Mouse (Mus musculus): Measurements from ENCODE around the gene Stk11. TPM values are rescaled to one million over a fixed set of nuclear protein-coding genes. Genes with fewer than 3 reads are reported as not detected.
A peak's percentile ranks its signal among the peaks of the same experiment; 100 is the strongest.

The Stk11 gene
- total and polyA plus RNA-seq, 2 experiments from 2014 or later, result 12.3 to 97.3 TPM

GRCm38 (mm10) chr10:80167460-80168037 lies 51.9 kb downstream of the Stk11 start:
- H3K9ac ChIP-seq (replicated peaks; ENCODE audit: low read length, poor library complexity, severe bottlenecking), result peak overlapping the region; percentile 100
- peaks cover 18% of the 10 kb centered on the region for H3K36me3 ChIP-seq (ENCODE audit: insufficient read depth, low read length)
- 1% methylated on average over 54 of the region's 55 CpGs for WGBS
- peak overlapping the region; percentile 91 for H3K4me3 ChIP-seq (ENCODE audit: low read depth, low read length)
- H3K4me1 ChIP-seq (ENCODE audit: insufficient read depth, low read length), result peaks cover 7% of the 10 kb centered on the region; the same call in 1 of the 2 replicates
- DNase-seq (ENCODE audit: low spot score) (peak; percentile 100), ATAC-seq (ENCODE audit: low FRiP score) (peak; percentile 91)
- H3K27ac ChIP-seq (ENCODE audit: low read depth, low read length), result peak overlapping the region; percentile 100
- H3K4me2 ChIP-seq (ENCODE audit: low read depth, low read length, poor library complexity, severe bottlenecking), result peak overlapping the region; percentile 77
- no peak for TF ChIP-seq CTCF (IDR thresholded peaks at IDR 0.05)
- H3K9me3 ChIP-seq (ENCODE audit: low read length), result no peaks in the 10 kb centered on the region
- no peaks in the 10 kb centered on the region for H3K27me3 ChIP-seq (ENCODE audit: insufficient read depth, low read length)

- ATAC-seq (ENCODE audit: low FRiP score) (peak; percentile 60), DNase-seq (ENCODE audit: low spot score) (peak; percentile 94)
- Histone ChIP-seq H3K9ac (replicated peaks; ENCODE audit: low read length, poor library complexity, severe bottlenecking) (peak overlapping the region; percentile 100), H3K27me3 (ENCODE audit: insufficient read depth, low read length) (no peaks in the 10 kb centered on the region), H3K36me3 (ENCODE audit: insufficient read depth, low read length) (peaks cover 18% of the 10 kb centered on the region), H3K27ac (ENCODE audit: low read depth, low read length) (peak overlapping the region; percentile 100), H3K4me1 (ENCODE audit: insufficient read depth, low read length) (peaks cover 7% of the 10 kb centered on the region; the same call in 1 of the 2 replicates), H3K4me2 (ENCODE audit: low read depth, low read length, poor library complexity, severe bottlenecking) (peak overlapping the region; percentile 77), H3K9me3 (ENCODE audit: low read length) (no peaks in the 10 kb centered on the region), H3K4me3 (ENCODE audit: low read depth, low read length) (peak overlapping the region; percentile 91)
- under 1% methylated on average over 40 of the region's 48 CpGs for WGBS
- TF ChIP-seq CTCF (IDR thresholded peaks at IDR 0.05), result no peak
Measured at GRCm38 (mm10) chr10:80168038-80168661, 52.5 kb downstream of the Stk11 start.

- 33% methylated on average over 1 of the region's 1 CpGs for WGBS
- Histone ChIP-seq H3K4me1 (ENCODE audit: insufficient read depth, low read length) (peaks cover 11% of the 10 kb centered on the region; the same call in 1 of the 2 replicates), H3K4me3 (ENCODE audit: low read depth, low read length) (peak overlapping the region; percentile 91; the same call in 1 of the 2 replicates), H3K36me3 (ENCODE audit: insufficient read depth, low read length) (peaks cover 18% of the 10 kb centered on the region), H3K9ac (replicated peaks; ENCODE audit: low read length, poor library complexity, severe bottlenecking) (peak overlapping the region; percentile 100; the same call in 1 of the 2 replicates), H3K4me2 (ENCODE audit: low read depth, low read length, poor library complexity, severe bottlenecking) (peak overlapping the region; percentile 77), H3K27ac (ENCODE audit: low read depth, low read length) (peak overlapping the region; percentile 100; the same call in 1 of the 2 replicates), H3K9me3 (ENCODE audit: low read length) (no peaks in the 10 kb centered on the region), H3K27me3 (ENCODE audit: insufficient read depth, low read length) (no peaks in the 10 kb centered on the region)
- TF ChIP-seq CTCF (IDR thresholded peaks at IDR 0.05), result no peak
- DNase-seq (ENCODE audit: low spot score) (no peak), ATAC-seq (ENCODE audit: low FRiP score) (no peak)
Measured at GRCm38 (mm10) chr10:80169070-80169469, 53.5 kb downstream of the Stk11 start.

GRCm38 (mm10) chr10:80169651-80170050 lies 54.0 kb downstream of the Stk11 start:
- 95% methylated on average over 7 of the region's 7 CpGs for WGBS
- Histone ChIP-seq H3K9me3 (ENCODE audit: low read length) (no peaks in the 10 kb centered on the region), H3K4me2 (ENCODE audit: low read depth, low read length, poor library complexity, severe bottlenecking) (no peak overlapping the region), H3K27ac (ENCODE audit: low read depth, low read length) (no peak overlapping the region), H3K4me3 (ENCODE audit: low read depth, low read length) (no peak overlapping the region), H3K36me3 (ENCODE audit: insufficient read depth, low read length) (peaks cover 18% of the 10 kb centered on the region), H3K4me1 (ENCODE audit: insufficient read depth, low read length) (peaks cover 11% of the 10 kb centered on the region; the same call in 1 of the 2 replicates), H3K9ac (replicated peaks; ENCODE audit: low read length, poor library complexity, severe bottlenecking) (no peak overlapping the region), H3K27me3 (ENCODE audit: insufficient read depth, low read length) (no peaks in the 10 kb centered on the region)
- DNase-seq (ENCODE audit: low spot score) (no peak), ATAC-seq (ENCODE audit: low FRiP score) (no peak)
- no peak for TF ChIP-seq CTCF (IDR thresholded peaks at IDR 0.05)

GRCm38 (mm10) chr10:80170052-80170451 lies 54.4 kb downstream of the Stk11 start:
- Histone ChIP-seq H3K27ac (ENCODE audit: low read depth, low read length) (no peak overlapping the region), H3K4me1 (ENCODE audit: insufficient read depth, low read length) (peaks cover 11% of the 10 kb centered on the region; the same call in 1 of the 2 replicates), H3K4me2 (ENCODE audit: low read depth, low read length, poor library complexity, severe bottlenecking) (no peak overlapping the region), H3K9me3 (ENCODE audit: low read length) (no peaks in the 10 kb centered on the region), H3K9ac (replicated peaks; ENCODE audit: low read length, poor library complexity, severe bottlenecking) (no peak overlapping the region), H3K27me3 (ENCODE audit: insufficient read depth, low read length) (no peaks in the 10 kb centered on the region), H3K4me3 (ENCODE audit: low read depth, low read length) (no peak overlapping the region), H3K36me3 (ENCODE audit: insufficient read depth, low read length) (peaks cover 18% of the 10 kb centered on the region)
- no peak for TF ChIP-seq CTCF (IDR thresholded peaks at IDR 0.05)
- no peak for ATAC-seq (ENCODE audit: low FRiP score)
- no peak for DNase-seq (ENCODE audit: low spot score)
- WGBS, result 97% methylated on average over 16 of the region's 16 CpGs

- Histone ChIP-seq H3K27ac (ENCODE audit: low read depth, low read length) (no peak overlapping the region), H3K9ac (replicated peaks; ENCODE audit: low read length, poor library complexity, severe bottlenecking) (no peak overlapping the region), H3K27me3 (ENCODE audit: insufficient read depth, low read length) (no peaks in the 10 kb centered on the region), H3K4me1 (ENCODE audit: insufficient read depth, low read length) (peaks cover 9% of the 10 kb centered on the region; the same call in 1 of the 2 replicates), H3K4me3 (ENCODE audit: low read depth, low read length) (no peak overlapping the region), H3K4me2 (ENCODE audit: low read depth, low read length, poor library complexity, severe bottlenecking) (no peak overlapping the region), H3K36me3 (ENCODE audit: insufficient read depth, low read length) (peaks cover 18% of the 10 kb centered on the region), H3K9me3 (ENCODE audit: low read length) (no peaks in the 10 kb centered on the region)
- DNase-seq (ENCODE audit: low spot score) (no peak), ATAC-seq (ENCODE audit: low FRiP score) (no peak)
- 95% methylated on average over 19 of the region's 19 CpGs for WGBS
- no peak for TF ChIP-seq CTCF (IDR thresholded peaks at IDR 0.05)
Measured at GRCm38 (mm10) chr10:80170601-80171021, 55.0 kb downstream of the Stk11 start.

All from midbrain, postnatal 0 days (tissue).